ENCODE assay signal across 29 mouse cellular contexts in genomic region chr19:50643836-50644235, GRCm38 (mm10). TPM values are rescaled to one million over a fixed set of nuclear protein-coding genes. Genes with fewer than 3 reads are reported as not detected.
DNase-seq lines count a peak whose midpoint lies in the region; ATAC-seq lines count a peak whose summit lies in the region.
"Had no signal": no experiment of that assay in that cellular context is flagged by ENCODE, and none has a peak within 500 bp of the region (broad histone marks: within the 10 kb centered on the region; RNA-seq: fewer than 3 reads in every experiment).

No protein-coding gene starts in this region.

- no peaks in the 10 kb centered on the region for H3K4me1 ChIP-seq in heart, embryonic 11.5 days (ENCODE audit: control insufficient read depth, insufficient read depth, low read length)
- H3K4me1 ChIP-seq: embryonic facial prominence, embryonic 15.5 days; kidney, embryonic 15.5 days; limb, embryonic 10.5 days; liver, embryonic 15.5 days; lung, embryonic 15.5 days; megakaryocyte, embryonic 14.5 days had no signal

- no peak overlapping the region for H3K27ac ChIP-seq in heart, embryonic 11.5 days (ENCODE audit: low read depth, low read length)
- H3K27ac ChIP-seq: embryonic facial prominence, embryonic 15.5 days; forebrain, embryonic 15.5 days; kidney, embryonic 15.5 days; left cerebral cortex, adult 2 months; limb, embryonic 10.5 days; liver, embryonic 15.5 days; lung, embryonic 15.5 days; midbrain, embryonic 13.5 days; neural tube, embryonic 12.5 days had no signal

- WGBS in heart, embryonic 11.5 days (ENCODE audit: insufficient replicate concordance) = 74% methylated on average over 1 of the region's 1 CpGs

- H3K9ac ChIP-seq in heart, embryonic 11.5 days (ENCODE audit: low read depth, low read length) = no peak overlapping the region
- H3K9ac ChIP-seq: embryonic facial prominence, embryonic 15.5 days; forebrain, embryonic 15.5 days; kidney, embryonic 15.5 days; liver, embryonic 15.5 days; lung, embryonic 15.5 days; midbrain, embryonic 13.5 days; neural tube, embryonic 12.5 days had no signal

- H3K27me3 ChIP-seq in heart, embryonic 11.5 days (ENCODE audit: control insufficient read depth, insufficient read depth, low read length) = no peaks in the 10 kb centered on the region
- H3K27me3 ChIP-seq: embryonic facial prominence, embryonic 15.5 days; forebrain, embryonic 15.5 days; kidney, embryonic 15.5 days; liver, embryonic 15.5 days; lung, embryonic 15.5 days; megakaryocyte, embryonic 14.5 days; midbrain, embryonic 13.5 days; neural tube, embryonic 12.5 days had no signal

- no peak for ATAC-seq in heart, embryonic 11.5 days (replicated peaks; ENCODE audit: insufficient number of reproducible peaks, low FRiP score, low TSS enrichment)
- ATAC-seq: CD4-positive, CD25-positive, alpha-beta regulatory T cell, adult 4 months; forebrain, embryonic 15.5 days; hindbrain, embryonic 16.5 days; intestine, embryonic 16.5 days; midbrain, embryonic 13.5 days had no signal

- intact Hi-C loops in heart, postnatal 36 days (cut with DNase I) = no loop called here

- H3K9me3 ChIP-seq in heart, embryonic 11.5 days (replicated peaks; ENCODE audit: control insufficient read depth, low read length) = no peaks in the 10 kb centered on the region
- H3K9me3 ChIP-seq: embryonic facial prominence, embryonic 15.5 days; forebrain, embryonic 15.5 days; kidney, embryonic 15.5 days; limb, embryonic 10.5 days; liver, embryonic 15.5 days; lung, embryonic 15.5 days; megakaryocyte, embryonic 14.5 days; midbrain, embryonic 13.5 days; neural tube, embryonic 12.5 days had no signal

- DNase-seq in cerebellum, postnatal 10 days = peak; percentile 67 to 73
- no peak for DNase-seq in cerebellum, adult 11 months
- peak; percentile 4 to 5 for DNase-seq in heart, postnatal 36 days
- DNase-seq in ES-CJ7 (ENCODE audit: low read depth, low spot score) = peak; percentile 63
- peak; percentile 78 for DNase-seq in R1 (ENCODE audit: low read depth, low spot score)
- DNase-seq in retina, postnatal 1 day = no peak
- DNase-seq: adrenal gland, postnatal 14 days; kidney, postnatal 4 days; liver; lung, postnatal 36 days; right cerebral cortex, postnatal 4 days; thymus, postnatal 14 days had no signal

- no peak overlapping the region for H3K4me2 ChIP-seq in heart, embryonic 11.5 days
- H3K4me2 ChIP-seq: embryonic facial prominence, embryonic 15.5 days; forebrain, embryonic 15.5 days; kidney, embryonic 15.5 days; liver, embryonic 15.5 days; lung, embryonic 15.5 days; midbrain, embryonic 13.5 days; neural tube, embryonic 12.5 days had no signal

- H3K4me3 ChIP-seq in heart, embryonic 11.5 days (ENCODE audit: low read depth, low read length) = no peak overlapping the region
- H3K4me3 ChIP-seq: embryonic facial prominence, embryonic 15.5 days; forebrain, embryonic 15.5 days; kidney, embryonic 15.5 days; left cerebral cortex, adult 2 months; limb, embryonic 10.5 days; liver, embryonic 15.5 days; lung, embryonic 15.5 days; megakaryocyte, embryonic 14.5 days; midbrain, embryonic 13.5 days; neural tube, embryonic 12.5 days had no signal

- H3K36me3 ChIP-seq in heart, embryonic 11.5 days (ENCODE audit: control insufficient read depth, insufficient read depth, low read length) = no peaks in the 10 kb centered on the region
- H3K36me3 ChIP-seq: embryonic facial prominence, embryonic 15.5 days; forebrain, embryonic 15.5 days; G1E; kidney, embryonic 15.5 days; limb, embryonic 10.5 days; liver, embryonic 15.5 days; lung, embryonic 15.5 days; midbrain, embryonic 13.5 days; neural tube, embryonic 12.5 days had no signal

RNA-seq across cellular contexts. Expression of gene Sorcs1, which starts 34.6 kb away (rescaled TPM):
- under 1 TPM; 0.22 to 0.25 TPM for total RNA-seq in heart, postnatal 36 days (2021)
- 0.79 and 1.1 TPM in 2 replicates for polyA plus RNA-seq in heart, embryonic 11.5 days (2014; fragmentation: Nextera tagmentation; extraction: Ambion mirVana)
- total RNA-seq: common myeloid progenitor, adult 5-6 weeks; granulocyte monocyte progenitor cell, adult 5-6 weeks had no signal
- polyA plus RNA-seq: CD4-positive, CD25-positive, alpha-beta regulatory T cell, adult 4 months; G1E had no signal

Comparison
In these comparisons a context has a peak if more than half of its experiments do, and no peak if none do; other contexts are left out.
1. DNase-seq: peak in cerebellum, postnatal 10 days (2 of 2), heart, postnatal 36 days (2 of 2), ES-CJ7 (single experiment) and R1 (single experiment); none in cerebellum, adult 11 months (single experiment) and retina, postnatal 1 day (single experiment).